Mouse (Mus musculus): ENCODE results near the gene Cachd1. TPM values are rescaled to one million over a fixed set of nuclear protein-coding genes. Genes with fewer than 3 reads are reported as not detected.

Gene Cachd1
- polyA plus RNA-seq, 1 experiment from 2014 or later: 34.7 TPM

- no peak for ATAC-seq (ENCODE audit: low FRiP score)
- no peak overlapping the region; the same call in 1 of the 2 replicates for H3K27ac ChIP-seq
- H3K9ac ChIP-seq: no peak overlapping the region
- WGBS: 74% methylated on average over 17 of the region's 17 CpGs
- H3K36me3 ChIP-seq: peaks cover 9% of the 10 kb centered on the region; the same call in 1 of the 2 replicates
- H3K4me2 ChIP-seq (replicated peaks): no peak overlapping the region
- no peaks in the 10 kb centered on the region for H3K9me3 ChIP-seq (replicated peaks)
- peaks cover 14% of the 10 kb centered on the region for H3K4me1 ChIP-seq
- no peaks in the 10 kb centered on the region for H3K27me3 ChIP-seq
- no peak overlapping the region for H3K4me3 ChIP-seq
These were observed 172.3 kb downstream of the Cachd1 start for GRCm38 (mm10) chr4:100948494-100949425.

DNA sequence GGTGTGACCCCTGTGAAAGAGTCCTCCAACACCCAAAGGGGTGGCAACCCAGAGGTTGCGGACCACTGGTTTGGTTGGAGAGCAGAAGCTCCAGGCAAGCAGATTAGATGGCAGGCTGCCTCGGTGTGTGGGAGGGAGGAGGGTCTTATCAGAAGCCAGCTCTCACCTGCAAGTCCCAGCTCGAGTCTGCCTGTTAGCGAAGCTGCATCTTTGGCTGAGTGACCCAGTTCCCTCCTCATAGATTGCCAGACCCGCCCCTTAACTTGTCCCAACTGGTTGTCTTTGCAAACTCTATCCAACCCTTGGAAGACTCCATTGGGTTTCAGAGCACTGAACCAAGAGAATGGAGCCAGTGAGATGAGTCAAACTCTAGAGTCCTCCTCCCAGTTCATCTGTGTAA is 173.8 kb downstream of the Cachd1 start:
- Histone ChIP-seq H3K4me3 (no peak overlapping the region), H3K9me3 (replicated peaks) (no peaks in the 10 kb centered on the region), H3K36me3 (peaks cover 19% of the 10 kb centered on the region; the same call in 1 of the 2 replicates), H3K27me3 (no peaks in the 10 kb centered on the region), H3K9ac (no peak overlapping the region), H3K4me2 (replicated peaks) (no peak overlapping the region), H3K4me1 (peaks cover 4% of the 10 kb centered on the region; the same call in 1 of the 2 replicates), H3K27ac (no peak overlapping the region)
- ATAC-seq (ENCODE audit: low FRiP score): no peak
- 94% methylated on average over 5 of the region's 5 CpGs for WGBS

GRCm38 (mm10) chr4:100951876-100952275 is 175.4 kb downstream of the Cachd1 start:
- Histone ChIP-seq H3K4me1 (peaks cover 3% of the 10 kb centered on the region; the same call in 1 of the 2 replicates), H3K4me3 (no peak overlapping the region), H3K4me2 (replicated peaks) (no peak overlapping the region), H3K36me3 (peaks cover 25% of the 10 kb centered on the region), H3K27me3 (no peaks in the 10 kb centered on the region), H3K9ac (no peak overlapping the region), H3K9me3 (replicated peaks) (no peaks in the 10 kb centered on the region), H3K27ac (no peak overlapping the region)
- WGBS: 84% methylated on average over 8 of the region's 8 CpGs
- ATAC-seq (ENCODE audit: low FRiP score): no peak

GRCm38 (mm10) chr4:100963341-100963740 is 186.9 kb downstream of the Cachd1 start:
- 100% methylated on average over 1 of the region's 1 CpGs for WGBS
- H3K9ac ChIP-seq: no peak overlapping the region
- H3K4me2 ChIP-seq (replicated peaks): no peak overlapping the region
- H3K36me3 ChIP-seq: peaks cover 79% of the 10 kb centered on the region
- no peak overlapping the region for H3K4me3 ChIP-seq
- peaks cover 2% of the 10 kb centered on the region; the same call in 1 of the 2 replicates for H3K4me1 ChIP-seq
- H3K9me3 ChIP-seq (replicated peaks): no peaks in the 10 kb centered on the region
- H3K27me3 ChIP-seq: no peaks in the 10 kb centered on the region
- H3K27ac ChIP-seq: no peak overlapping the region
- no peak for ATAC-seq (ENCODE audit: low FRiP score)

DNA sequence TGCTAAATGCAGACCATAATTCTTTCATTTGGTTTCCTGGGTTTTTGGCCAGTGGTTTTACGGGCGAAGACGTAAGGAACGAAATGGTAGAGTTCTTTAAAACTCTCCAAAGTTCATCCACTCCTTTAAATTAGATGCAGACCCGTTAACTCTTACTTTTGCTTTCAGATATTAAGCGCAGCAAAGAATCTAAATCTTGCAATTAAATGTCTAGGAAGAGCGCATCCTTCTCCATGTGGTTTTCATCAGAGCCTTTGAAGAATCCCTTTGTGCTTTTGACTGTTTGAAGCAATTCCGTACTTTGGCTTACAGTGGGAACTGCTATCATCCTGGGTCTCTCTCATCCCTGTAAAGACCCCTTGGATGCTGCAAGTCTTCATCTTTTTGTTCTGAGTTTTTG is 187.3 kb downstream of the Cachd1 start:
- no peaks in the 10 kb centered on the region for H3K9me3 ChIP-seq (replicated peaks)
- 92% methylated on average over 8 of the region's 8 CpGs for WGBS

GRCm38 (mm10) chr4:100967703-100968392 is 191.4 kb downstream of the Cachd1 start:
- H3K4me1 ChIP-seq: no peaks in the 10 kb centered on the region
- ATAC-seq (ENCODE audit: low FRiP score): no peak
- 78% methylated on average over 19 of the region's 19 CpGs for WGBS
- no peaks in the 10 kb centered on the region for H3K27me3 ChIP-seq
- H3K27ac ChIP-seq: no peak overlapping the region
- peaks cover 67% of the 10 kb centered on the region for H3K36me3 ChIP-seq
- H3K4me3 ChIP-seq: no peak overlapping the region
- H3K9ac ChIP-seq: no peak overlapping the region
- no peak overlapping the region for H3K4me2 ChIP-seq (replicated peaks)
- no peaks in the 10 kb centered on the region for H3K9me3 ChIP-seq (replicated peaks)

More for the DNA sequence above, 187.3 kb downstream of the Cachd1 start:
- no peak for ATAC-seq (ENCODE audit: low FRiP score)
- H3K27ac ChIP-seq: no peak overlapping the region
- peaks cover 2% of the 10 kb centered on the region; the same call in 1 of the 2 replicates for H3K4me1 ChIP-seq
- H3K27me3 ChIP-seq: no peaks in the 10 kb centered on the region
- H3K9ac ChIP-seq: no peak overlapping the region
- H3K4me3 ChIP-seq: no peak overlapping the region
- H3K36me3 ChIP-seq: peaks cover 76% of the 10 kb centered on the region
- H3K4me2 ChIP-seq (replicated peaks): no peak overlapping the region

- WGBS: 32% methylated on average over 16 of the region's 16 CpGs
These were observed 197.4 kb downstream of the Cachd1 start for GRCm38 (mm10) chr4:100973641-100974454.

GRCm38 (mm10) chr4:100974455-100975035 is 198.1 kb downstream of the Cachd1 start:
- Histone ChIP-seq H3K36me3 (peaks cover 30% of the 10 kb centered on the region), H3K9me3 (replicated peaks) (no peaks in the 10 kb centered on the region), H3K4me2 (replicated peaks) (0 out of 2 replicates have a peak overlapping the region, but pooled peaks have one; percentile 17), H3K27ac (peak overlapping the region; percentile 87), H3K27me3 (no peaks in the 10 kb centered on the region), H3K4me3 (no peak overlapping the region), H3K4me1 (peaks cover 13% of the 10 kb centered on the region), H3K9ac (no peak overlapping the region)
- ATAC-seq (ENCODE audit: low FRiP score): peak; percentile 80
- 34% methylated on average over 14 of the region's 14 CpGs for WGBS

More at GRCm38 (mm10) chr4:100973641-100974454, 197.4 kb downstream of the Cachd1 start:
- peak; percentile 92 for ATAC-seq (ENCODE audit: low FRiP score)
- peaks cover 37% of the 10 kb centered on the region for H3K36me3 ChIP-seq
- no peak overlapping the region for H3K9ac ChIP-seq
- H3K9me3 ChIP-seq (replicated peaks): no peaks in the 10 kb centered on the region
- no peak overlapping the region for H3K4me2 ChIP-seq (replicated peaks)
- H3K4me1 ChIP-seq: peaks cover 13% of the 10 kb centered on the region
- H3K27me3 ChIP-seq: no peaks in the 10 kb centered on the region
- peak overlapping the region; percentile 87 for H3K27ac ChIP-seq
- no peak overlapping the region for H3K4me3 ChIP-seq

DNA sequence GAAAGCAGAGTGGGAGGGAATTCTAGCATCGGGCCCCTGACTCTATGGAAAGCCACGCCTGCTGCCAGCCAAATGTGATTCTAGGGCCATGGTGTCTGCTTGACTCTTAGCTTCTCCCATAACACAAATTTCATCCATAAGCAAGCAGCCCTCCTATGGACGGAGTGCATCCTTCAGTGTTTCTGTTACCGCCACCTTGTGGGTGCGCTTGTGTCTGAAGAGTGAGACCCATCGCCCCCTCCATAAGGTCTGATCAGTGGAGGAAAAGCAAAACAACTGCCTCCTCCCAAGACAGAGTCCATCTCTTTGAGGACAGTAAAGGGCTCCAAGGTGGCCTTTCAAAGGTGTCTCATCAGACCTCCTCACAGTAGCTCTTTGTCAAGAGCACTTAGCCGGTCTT is 201.0 kb downstream of the Cachd1 start:
- peaks cover 21% of the 10 kb centered on the region for H3K36me3 ChIP-seq
- no peaks in the 10 kb centered on the region for H3K9me3 ChIP-seq (replicated peaks)
- peaks cover 13% of the 10 kb centered on the region for H3K4me1 ChIP-seq
- no peak overlapping the region for H3K4me2 ChIP-seq (replicated peaks)
- no peak overlapping the region for H3K4me3 ChIP-seq
- H3K9ac ChIP-seq: no peak overlapping the region
- no peak overlapping the region for H3K27ac ChIP-seq
- no peaks in the 10 kb centered on the region for H3K27me3 ChIP-seq
- 84% methylated on average over 7 of the region's 7 CpGs for WGBS
- no peak for ATAC-seq (ENCODE audit: low FRiP score)

DNA sequence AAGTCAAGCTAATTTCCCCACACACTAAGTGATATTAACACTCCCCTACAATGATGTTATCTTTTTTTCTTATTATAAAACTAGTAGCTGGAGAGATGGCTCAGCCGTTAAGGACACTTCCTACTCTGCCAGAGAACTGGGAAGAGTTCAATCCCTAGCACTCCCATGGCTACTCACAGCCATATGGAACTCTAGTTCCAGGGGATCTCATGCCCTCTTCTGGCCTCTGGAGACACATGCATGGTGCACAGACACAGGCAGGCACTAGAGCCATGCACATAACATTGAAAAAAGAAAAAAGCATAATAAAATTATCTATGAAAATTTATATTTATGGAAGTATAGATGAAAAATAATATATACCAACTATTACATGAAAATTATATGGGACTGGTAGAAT is 210.7 kb downstream of the Cachd1 start:
- Histone ChIP-seq H3K4me1 (peaks cover 14% of the 10 kb centered on the region), H3K4me2 (replicated peaks) (no peak overlapping the region), H3K27me3 (no peaks in the 10 kb centered on the region), H3K4me3 (no peak overlapping the region), H3K9ac (no peak overlapping the region), H3K36me3 (peaks cover 49% of the 10 kb centered on the region), H3K27ac (no peak overlapping the region), H3K9me3 (replicated peaks) (no peaks in the 10 kb centered on the region)
- ATAC-seq (ENCODE audit: low FRiP score): no peak
- WGBS: 86% methylated on average over 1 of the region's 1 CpGs

GRCm38 (mm10) chr4:100988231-100988799 is 211.8 kb downstream of the Cachd1 start:
- Histone ChIP-seq H3K36me3 (peaks cover 57% of the 10 kb centered on the region), H3K9me3 (replicated peaks) (no peaks in the 10 kb centered on the region), H3K27ac (no peak overlapping the region), H3K9ac (no peak overlapping the region), H3K4me3 (no peak overlapping the region), H3K4me2 (replicated peaks) (no peak overlapping the region), H3K27me3 (no peaks in the 10 kb centered on the region), H3K4me1 (peaks cover 18% of the 10 kb centered on the region)
- no peak for ATAC-seq (ENCODE audit: low FRiP score)
- 84% methylated on average over 8 of the region's 8 CpGs for WGBS

All from hindbrain, embryonic 12.5 days (tissue).